Mouse (Mus musculus): ENCODE results near the gene Gm21970. TPM values are rescaled to one million over a fixed set of nuclear protein-coding genes. Genes with fewer than 3 reads are reported as not detected.

The Gm21970 gene
- total RNA-seq, 1 experiment from 2014 or later: not detected

DNA sequence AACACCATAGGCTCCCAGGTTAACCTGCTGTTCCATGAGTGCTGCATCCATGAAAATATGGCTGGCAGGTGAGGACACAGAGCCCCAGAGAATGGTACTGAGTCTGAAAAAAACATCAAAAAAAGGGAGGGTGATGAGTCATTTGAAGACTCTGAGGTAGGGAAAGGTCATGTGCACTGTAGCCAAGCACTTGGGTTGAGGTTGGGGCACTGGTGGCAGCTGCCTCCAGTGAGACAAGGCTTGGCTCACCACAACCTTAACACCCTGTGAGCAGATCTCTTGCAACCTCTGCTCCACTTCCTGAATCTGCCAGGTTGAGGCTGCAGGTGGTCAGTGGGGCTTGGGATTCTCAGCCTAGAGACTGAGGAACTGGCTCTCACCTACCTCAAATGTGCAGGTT is 25.0 kb upstream of the Gm21970 start:
- peak; percentile 92 for ATAC-seq (replicated peaks; ENCODE audit: insufficient number of reproducible peaks, low FRiP score, low TSS enrichment, poor library complexity, severe bottlenecking)

DNA sequence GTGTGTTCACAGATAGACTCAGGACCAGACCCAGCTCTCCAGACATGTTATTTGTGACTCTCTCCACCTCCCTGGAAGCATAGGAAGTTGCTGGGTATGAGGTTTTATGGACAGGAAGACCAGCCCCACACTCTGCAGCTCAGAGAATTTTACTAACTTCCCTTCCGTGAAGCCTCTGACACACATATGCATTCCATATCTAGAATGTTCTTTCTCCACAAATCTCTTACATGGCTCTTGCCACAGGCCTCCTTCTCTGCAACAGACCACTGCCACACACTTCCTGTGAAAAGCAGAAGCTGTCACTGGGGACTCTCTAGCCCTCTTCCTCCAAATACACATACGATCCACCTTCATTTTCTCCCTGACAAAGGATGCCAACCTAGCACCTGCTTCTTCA is 24.5 kb upstream of the Gm21970 start:
- peak; percentile 81 for ATAC-seq (replicated peaks; ENCODE audit: insufficient number of reproducible peaks, low FRiP score, low TSS enrichment, poor library complexity, severe bottlenecking)

DNA sequence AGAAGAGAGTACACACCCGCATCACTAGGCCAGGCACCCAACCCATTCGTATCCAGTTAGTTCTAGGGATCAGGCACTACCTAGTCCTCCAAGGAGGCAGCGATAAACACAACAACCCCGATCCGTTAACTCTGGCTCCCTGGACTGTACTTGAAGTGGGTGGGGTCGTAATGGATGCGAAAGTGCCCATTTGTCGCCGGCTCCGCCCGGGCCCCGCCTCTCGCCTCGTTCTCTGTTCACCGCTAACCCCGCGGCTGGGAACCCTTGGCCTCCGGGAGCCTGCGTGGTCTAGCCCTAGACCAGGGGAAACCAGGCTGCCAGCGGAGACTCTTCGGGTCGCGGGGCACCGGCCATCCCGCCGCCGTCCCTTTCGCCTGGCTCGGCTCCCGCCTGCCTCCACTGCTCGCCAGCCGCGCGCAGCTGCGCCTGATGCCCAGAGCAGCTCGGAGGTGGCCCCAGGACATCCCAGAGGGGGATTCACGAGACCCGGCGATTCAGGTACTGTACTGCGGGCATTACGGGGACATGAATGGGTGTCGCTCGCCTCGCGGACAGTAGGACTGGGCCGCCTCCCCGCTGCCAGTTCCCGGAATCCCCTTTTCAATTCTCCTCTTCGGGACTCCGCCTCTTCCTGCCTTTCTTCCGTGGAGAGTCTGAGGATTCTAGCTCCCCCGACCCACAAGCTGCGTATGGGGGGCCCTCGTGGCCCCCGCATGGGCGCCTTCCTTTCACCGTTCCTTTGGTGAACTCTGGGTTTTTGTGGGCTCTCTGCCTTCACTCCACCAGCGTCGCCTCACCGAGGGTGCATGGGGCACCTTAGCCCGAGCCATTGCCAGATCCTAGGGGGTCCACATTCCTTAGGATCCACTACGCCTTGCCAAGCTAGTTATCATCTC is 18.7 kb upstream of the Gm21970 start, which contains the start of gene Ifnar2:
Gene Ifnar2, plus strand, starts transcription at position 207 of the 896 bp plus-strand sequence.
- peak; percentile 91 for ATAC-seq (replicated peaks; ENCODE audit: insufficient number of reproducible peaks, low FRiP score, low TSS enrichment, poor library complexity, severe bottlenecking)

DNA sequence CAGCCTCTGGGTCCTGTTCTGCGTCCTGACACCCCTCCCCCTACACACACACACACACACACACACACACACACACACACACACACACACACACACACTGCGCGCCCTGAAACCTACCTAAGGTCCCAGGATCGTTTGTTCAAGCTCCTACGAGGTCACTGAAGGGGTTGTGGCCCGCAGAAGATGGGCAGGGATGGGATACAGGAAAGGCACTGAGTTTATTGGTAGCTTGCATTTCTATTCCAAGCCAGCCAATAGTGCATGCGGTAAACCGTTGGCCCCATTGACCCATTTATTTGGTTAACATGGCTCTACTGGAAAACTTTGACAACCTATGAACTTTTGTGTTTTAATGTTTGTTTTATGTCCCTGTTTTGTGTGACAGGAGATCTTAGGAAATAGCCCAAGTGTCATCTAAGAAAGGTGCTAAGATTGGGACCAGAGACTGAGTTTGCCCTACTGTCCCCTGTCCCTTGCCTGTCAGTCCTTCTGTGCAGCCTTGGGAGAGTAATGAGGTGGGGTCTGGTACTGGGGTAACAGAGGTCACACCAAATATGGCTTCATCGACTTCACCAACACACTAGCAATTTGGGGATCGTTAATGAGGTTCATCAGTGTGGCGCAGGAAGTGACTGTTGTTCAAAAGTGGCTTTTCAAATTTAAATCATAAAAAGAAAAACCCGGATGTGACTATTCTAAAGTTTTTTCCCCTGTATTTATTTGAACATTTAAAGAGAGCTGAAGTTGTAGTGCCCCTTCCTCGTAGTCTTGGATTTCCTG is 17.9 kb upstream of the Gm21970 start:
- ATAC-seq (replicated peaks; ENCODE audit: insufficient number of reproducible peaks, low FRiP score, low TSS enrichment, poor library complexity, severe bottlenecking): no peak

DNA sequence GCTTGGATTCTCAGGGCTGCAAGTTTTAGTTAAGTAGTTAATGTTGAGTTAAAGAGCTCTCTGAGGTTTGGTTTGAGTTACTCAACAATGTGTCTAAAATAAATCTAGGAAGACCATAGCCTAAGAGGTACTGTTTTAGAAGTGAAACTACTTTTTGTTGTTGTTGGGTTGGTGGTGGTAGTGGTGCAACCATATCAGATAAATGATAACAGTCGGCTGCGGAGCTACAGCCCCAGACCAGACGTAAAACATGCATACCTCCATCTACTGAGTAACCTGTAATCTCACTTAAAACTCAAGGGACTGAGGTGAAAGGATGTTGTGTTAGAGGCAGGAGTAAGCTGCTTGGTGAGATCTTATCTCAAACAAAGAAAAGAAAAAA is 17.3 kb upstream of the Gm21970 start:
- ATAC-seq (replicated peaks; ENCODE audit: insufficient number of reproducible peaks, low FRiP score, low TSS enrichment, poor library complexity, severe bottlenecking): peak; percentile 14; the same call in 1 of the 2 replicates

DNA sequence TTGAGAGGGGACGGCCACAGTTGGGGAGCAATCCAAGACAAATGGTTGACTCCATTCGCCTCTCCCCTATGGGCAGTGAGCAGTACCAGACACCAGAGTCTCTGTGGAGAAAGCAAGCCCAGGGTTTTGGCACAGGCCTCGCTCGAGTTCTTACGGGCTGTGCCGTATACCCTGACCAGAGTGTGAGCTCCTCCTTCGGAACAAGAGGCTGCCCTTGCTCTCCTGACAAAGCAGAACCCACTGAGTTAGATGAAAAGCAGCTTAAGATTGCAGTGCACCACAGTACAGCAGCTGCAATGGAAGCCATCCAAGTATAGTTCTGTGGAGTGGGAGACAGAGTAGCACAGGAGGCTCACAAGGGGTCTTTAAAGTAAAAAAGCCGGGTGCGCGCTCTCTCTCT is 14.8 kb upstream of the Gm21970 start:
- ATAC-seq (replicated peaks; ENCODE audit: insufficient number of reproducible peaks, low FRiP score, low TSS enrichment, poor library complexity, severe bottlenecking): no peak

DNA sequence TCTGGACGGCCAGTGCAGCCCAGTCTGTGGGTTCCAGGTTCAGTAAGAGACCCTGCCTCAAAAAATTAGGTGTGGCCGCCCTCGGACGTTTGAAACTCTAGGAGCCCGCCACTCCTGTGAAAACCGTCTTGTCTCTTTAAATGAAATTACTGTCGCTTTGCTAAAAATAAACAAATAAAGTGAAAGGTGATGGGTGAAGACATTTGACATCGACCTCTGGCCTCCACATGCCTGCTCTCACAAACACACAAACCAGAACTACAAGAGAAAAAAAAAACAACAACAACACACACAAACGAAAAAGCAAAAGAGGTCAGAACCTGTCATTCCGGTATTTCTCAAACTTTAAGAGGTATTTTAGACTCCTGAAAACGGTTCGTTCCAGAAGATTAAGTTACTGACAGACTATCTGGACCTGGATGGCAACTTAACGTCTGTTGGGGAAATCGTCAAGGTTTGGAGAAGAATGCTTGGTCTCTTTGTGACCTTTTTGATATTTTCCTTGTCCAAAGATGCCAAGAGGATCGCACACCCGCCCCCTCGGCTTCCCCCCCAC is 13.0 kb upstream of the Gm21970 start:
- ATAC-seq (replicated peaks; ENCODE audit: insufficient number of reproducible peaks, low FRiP score, low TSS enrichment, poor library complexity, severe bottlenecking): no peak

DNA sequence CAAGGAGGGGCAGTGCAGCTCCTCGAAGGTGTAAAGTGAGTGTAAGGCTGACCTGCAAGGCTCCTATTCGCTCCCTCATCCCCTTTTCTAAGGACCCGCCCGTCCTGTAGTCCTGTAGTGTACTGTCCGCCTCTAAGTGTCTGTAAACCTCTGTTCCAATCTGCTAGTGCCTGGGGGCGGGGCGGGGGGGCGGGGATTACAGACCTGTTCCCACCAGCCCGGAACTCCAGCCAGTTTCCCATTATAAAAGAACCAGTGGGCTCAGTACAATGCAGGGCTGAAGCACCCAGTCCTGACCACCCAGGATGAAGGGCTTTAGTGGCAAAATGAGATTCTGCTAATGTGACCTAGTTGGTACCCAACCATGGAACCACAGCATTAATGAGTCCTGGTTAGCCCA is 12.5 kb upstream of the Gm21970 start:
- no peak for ATAC-seq (replicated peaks; ENCODE audit: insufficient number of reproducible peaks, low FRiP score, low TSS enrichment, poor library complexity, severe bottlenecking)

DNA sequence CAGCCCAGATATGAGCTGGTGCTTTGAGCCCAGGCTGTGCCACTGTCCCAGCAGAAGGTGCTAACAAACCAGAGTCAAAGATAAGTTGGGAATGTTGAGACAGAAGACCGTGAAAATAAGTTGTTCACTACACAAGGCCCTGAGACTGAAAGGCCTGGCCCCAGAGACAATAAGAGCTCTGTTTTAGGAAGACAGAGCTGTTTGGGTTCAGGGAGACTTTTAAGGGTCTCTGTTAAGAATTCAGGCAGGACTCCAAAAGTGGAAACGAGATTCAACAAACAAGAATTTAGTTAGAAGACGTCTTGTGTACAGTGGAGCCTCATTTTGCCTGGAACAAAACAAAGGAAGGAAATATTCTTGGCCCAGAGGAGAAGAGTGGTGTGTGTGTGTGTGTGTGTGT is 12.1 kb upstream of the Gm21970 start:
- no peak for ATAC-seq (replicated peaks; ENCODE audit: insufficient number of reproducible peaks, low FRiP score, low TSS enrichment, poor library complexity, severe bottlenecking)

DNA sequence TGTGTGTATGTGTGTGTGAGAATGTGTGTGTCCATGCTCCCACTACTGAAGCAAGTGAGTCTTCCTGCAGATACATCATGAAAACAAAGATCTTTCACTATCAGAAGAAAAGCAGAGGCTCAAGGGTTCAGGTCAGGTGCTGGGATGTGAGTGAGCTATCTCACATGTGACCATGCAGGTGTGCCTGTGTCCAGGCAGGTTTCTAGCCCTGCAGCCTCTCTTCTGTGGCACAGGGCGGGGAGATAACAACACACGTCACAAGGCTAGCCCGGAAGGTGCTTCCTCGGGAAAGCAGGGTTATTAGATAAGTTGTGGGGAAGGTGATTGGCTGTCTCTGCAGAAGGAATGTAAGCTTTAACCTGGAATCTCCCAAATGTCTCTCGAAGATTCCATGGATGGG is 11.4 kb upstream of the Gm21970 start:
- no peak for ATAC-seq (replicated peaks; ENCODE audit: insufficient number of reproducible peaks, low FRiP score, low TSS enrichment, poor library complexity, severe bottlenecking)

DNA sequence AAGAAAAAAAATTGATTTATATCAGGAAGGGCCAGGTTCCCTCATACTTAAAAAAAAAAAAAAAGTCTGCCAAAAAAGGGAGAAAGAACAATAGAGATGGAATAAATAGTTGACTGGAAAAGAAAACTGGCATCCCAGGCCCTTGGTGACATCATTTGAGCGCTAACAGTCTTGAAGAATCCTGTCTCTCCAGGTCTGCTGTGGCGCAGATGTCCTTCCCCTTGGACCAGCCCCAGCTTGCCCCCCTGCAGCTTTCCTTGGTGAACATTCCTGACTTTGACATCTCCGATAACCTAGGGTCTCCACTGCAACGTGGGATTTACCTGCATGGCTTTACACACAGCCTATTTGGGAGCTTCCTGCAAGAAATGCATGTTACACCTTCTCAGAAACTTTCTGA is 9.9 kb upstream of the Gm21970 start:
- no peak for ATAC-seq (replicated peaks; ENCODE audit: insufficient number of reproducible peaks, low FRiP score, low TSS enrichment, poor library complexity, severe bottlenecking)

DNA sequence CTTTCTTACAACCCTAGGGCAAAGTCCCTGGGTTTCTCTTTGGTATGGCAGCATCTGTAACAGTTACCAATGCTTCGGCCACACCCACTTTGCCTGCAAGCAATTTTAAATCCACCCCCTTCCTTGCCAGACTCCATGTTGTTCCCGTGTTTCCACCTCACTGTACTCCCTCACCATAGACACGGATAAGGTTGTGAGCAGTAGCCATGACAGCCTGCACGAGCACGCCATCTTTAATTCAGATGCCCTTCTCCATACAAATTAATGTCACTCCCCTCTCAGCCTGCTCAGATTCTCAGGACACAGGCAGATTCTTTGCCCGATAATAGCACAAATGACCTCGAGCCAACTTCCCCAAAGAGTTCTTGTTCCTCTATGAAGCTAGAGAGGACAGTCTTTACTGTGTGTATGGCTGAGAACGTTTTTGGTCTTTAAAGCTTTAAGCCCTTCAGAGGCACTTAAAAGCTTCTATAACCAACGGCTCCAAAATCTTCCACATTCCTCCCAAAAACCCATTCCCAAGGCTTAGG is 9.2 kb upstream of the Gm21970 start:
- peak; percentile 78 for ATAC-seq (replicated peaks; ENCODE audit: insufficient number of reproducible peaks, low FRiP score, low TSS enrichment, poor library complexity, severe bottlenecking)

DNA sequence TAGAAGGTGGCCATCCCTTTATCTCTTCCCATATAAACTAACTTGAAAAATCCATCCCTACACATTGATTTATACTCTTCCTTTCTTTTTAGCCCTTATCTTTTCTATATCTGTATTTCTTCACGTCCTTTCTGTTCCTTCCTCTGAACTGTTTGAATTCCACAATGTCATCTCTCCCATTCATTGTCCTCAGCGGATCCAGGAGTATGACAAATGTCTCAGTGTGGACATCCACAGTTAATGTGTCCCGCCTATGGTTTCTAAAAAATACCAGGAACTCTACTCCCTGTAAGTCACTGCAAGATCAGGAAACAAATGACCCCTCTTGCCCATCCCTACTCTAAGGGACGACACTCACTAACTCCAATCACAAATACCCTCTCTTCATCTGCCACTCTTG is 7.3 kb upstream of the Gm21970 start:
- ATAC-seq (replicated peaks; ENCODE audit: insufficient number of reproducible peaks, low FRiP score, low TSS enrichment, poor library complexity, severe bottlenecking): no peak

DNA sequence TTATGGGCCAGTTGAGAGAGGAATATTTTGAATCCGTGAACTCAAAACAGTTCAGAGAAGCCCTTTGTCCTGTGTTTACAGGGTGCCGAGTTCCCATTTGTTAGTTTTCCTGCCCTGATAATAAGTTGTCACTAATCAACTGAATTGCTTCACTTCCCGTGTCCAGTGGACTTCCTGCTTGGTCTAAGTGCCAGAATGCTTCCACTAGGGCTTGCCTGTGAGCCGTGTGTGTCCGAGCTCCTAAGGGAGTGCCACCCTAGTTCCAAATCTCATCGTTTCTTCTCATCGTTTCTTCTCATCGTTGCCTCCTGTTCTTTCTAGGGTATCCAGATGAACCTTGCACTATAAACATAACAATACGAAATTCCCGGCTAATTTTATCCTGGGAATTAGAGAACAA is 5.9 kb upstream of the Gm21970 start:
- peak; percentile 36; the same call in 1 of the 2 replicates for ATAC-seq (replicated peaks; ENCODE audit: insufficient number of reproducible peaks, low FRiP score, low TSS enrichment, poor library complexity, severe bottlenecking)

DNA sequence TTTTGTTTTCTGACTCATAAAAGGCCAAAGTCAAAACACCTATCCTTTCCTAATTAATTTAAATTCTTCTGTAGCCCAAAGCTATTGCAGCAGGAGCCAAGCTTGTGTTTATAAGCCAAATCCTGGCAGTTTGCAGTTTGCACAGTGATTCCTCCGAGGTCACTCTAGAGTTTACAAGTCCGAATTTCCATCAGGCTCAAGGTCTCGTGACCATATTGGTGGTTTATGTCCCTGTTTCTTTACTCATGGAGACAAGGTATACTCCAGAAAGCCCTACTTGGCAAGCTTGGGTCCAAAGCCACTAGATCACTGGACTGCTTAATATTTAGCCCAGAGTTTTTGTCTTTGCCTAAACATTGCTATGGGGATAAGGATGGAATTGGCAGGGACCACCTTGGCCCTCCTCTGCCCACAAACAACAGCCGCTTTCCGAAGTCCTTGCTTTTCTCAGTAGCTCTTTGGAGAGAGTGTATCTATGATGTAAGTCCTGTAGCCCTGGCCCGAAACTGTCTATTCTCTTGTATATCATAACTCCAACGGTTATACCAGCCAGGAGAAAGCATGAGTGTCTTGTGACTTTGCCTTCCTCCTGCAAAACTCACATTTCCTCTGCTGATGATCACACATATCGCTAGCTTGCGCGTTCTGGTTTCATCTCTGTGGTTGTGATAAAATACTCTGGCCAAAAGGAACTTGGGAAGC is 5.0 kb upstream of the Gm21970 start:
- ATAC-seq (replicated peaks; ENCODE audit: insufficient number of reproducible peaks, low FRiP score, low TSS enrichment, poor library complexity, severe bottlenecking): no peak

DNA sequence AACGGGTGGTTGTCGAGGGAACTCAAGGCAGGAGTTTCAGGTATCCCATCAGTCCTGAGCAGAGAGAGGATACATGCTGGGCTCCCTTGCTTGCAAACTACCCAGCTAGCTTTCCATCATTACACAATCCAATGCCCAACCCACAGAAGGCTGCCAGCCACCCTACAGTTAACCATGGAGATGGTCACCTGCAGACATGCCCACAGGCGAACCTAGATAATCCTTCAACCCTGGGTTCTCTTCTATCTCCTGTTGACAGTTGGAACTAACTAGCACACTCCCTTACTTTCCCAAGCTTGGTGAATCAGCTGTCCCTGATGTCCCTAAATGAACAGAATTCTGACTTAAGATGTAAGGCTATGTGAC is 4.4 kb upstream of the Gm21970 start:
- no peak for ATAC-seq (replicated peaks; ENCODE audit: insufficient number of reproducible peaks, low FRiP score, low TSS enrichment, poor library complexity, severe bottlenecking)

DNA sequence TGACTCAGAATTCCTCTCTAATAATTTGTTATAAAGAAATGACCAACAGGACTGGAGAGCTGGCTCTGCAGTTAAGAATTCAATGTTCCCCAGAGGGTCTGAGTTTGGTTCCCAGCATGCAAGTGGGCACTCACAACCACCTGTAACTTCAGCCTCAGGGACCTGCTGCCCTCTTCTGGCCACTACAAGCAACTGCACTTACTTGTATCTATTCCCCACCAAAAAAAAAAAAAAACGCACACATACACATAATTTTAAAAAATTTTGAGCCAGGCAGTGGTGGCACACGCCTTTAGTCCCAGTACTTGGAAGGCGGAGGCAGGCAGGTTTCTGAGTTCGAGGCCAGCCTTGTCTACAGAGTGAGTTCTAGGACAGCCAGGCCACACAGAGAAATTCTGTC is 1.4 kb upstream of the Gm21970 start:
- ATAC-seq (replicated peaks; ENCODE audit: insufficient number of reproducible peaks, low FRiP score, low TSS enrichment, poor library complexity, severe bottlenecking): 0 out of 2 replicates have a peak, but pooled peaks have one; percentile 54

DNA sequence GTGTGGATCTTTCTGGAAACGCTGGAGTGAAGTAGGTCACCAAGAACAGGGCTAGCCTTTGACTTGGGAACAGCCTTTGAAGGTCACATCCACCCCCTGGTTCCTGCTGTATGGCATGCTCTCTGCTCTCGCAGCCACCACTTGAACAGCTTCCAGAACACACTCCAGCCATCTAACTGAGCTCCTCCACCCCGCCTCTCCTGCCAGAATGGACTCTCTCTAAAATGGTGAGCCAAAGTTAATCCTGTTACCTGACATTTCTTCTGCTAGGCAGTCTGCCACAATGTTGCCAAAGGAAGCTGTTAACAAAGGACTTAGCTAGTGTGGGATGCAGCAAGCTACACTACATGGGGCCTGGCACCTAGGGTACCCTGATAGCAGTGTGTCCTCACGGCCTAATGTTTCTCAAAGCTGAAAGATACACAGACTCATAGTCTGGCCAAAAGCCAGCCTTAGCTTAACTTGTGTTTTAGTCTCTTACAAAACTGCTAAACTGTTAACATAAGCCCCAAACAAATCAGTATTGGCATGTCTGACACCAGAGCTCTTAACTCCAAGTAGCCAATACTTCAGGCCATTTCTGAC is 3.4 kb downstream of the Gm21970 start:
- no peak for ATAC-seq (replicated peaks; ENCODE audit: insufficient number of reproducible peaks, low FRiP score, low TSS enrichment, poor library complexity, severe bottlenecking)
